Mouse (Mus musculus) limb, embryonic 11.5 days (tissue): ENCODE data around the gene Cxcl3. TPM values are rescaled to one million over a fixed set of nuclear protein-coding genes. Genes with fewer than 3 reads are reported as not detected.
A peak's percentile ranks its signal among the peaks of the same experiment; 100 is the strongest.

Experiments used
- ATAC-seq: fragments of 200-750 bp; cut with Nextera tagmentation; 2 replicates; pipeline ENCODE4 v1.8.0; 2017; ENCODE audit warnings: low read depth; ENCODE audit not compliant: insufficient number of reproducible peaks, low FRiP score, low TSS enrichment
- DNase-seq: peaks from one replicate; pipeline ENCODE4 v3.0.0-alpha.2; 2015; ENCODE audit warnings: low spot score
- H3K27ac ChIP-seq: fragments of 300-500 bp; sonication (generic); replicated peaks from 2 replicates; pipeline ENCODE4 v1.5.1; 2014; ENCODE audit warnings: low read depth, mild to moderate bottlenecking, low read length
- H3K27me3 ChIP-seq: fragments of 300-500 bp; sonication (generic); 2 replicates; pipeline ENCODE4 v1.6.1; 2014; ENCODE audit warnings: mild to moderate bottlenecking, low read length, mixed read lengths; ENCODE audit not compliant: control insufficient read depth, insufficient read depth
- H3K36me3 ChIP-seq: fragments of 300-500 bp; sonication (generic); 2 replicates; pipeline ENCODE4 v1.6.1; 2014; ENCODE audit warnings: mild to moderate bottlenecking, low read length, moderate library complexity, mixed read lengths; ENCODE audit not compliant: control insufficient read depth, insufficient read depth
- H3K4me1 ChIP-seq: fragments of 300-500 bp; sonication (generic); 2 replicates; pipeline ENCODE4 v1.6.1; 2014; ENCODE audit warnings: low read length, mixed read lengths; ENCODE audit not compliant: control insufficient read depth, insufficient read depth
- H3K4me2 ChIP-seq: fragments of 300-500 bp; sonication (generic); 2 replicates; pipeline ENCODE4 v1.6.1; 2014; ENCODE audit warnings: low read depth, mild to moderate bottlenecking, moderate library complexity; ENCODE audit not compliant: severe bottlenecking
- H3K4me3 ChIP-seq: fragments of 300-500 bp; sonication (generic); 2 replicates; pipeline ENCODE4 v1.5.1; 2014; ENCODE audit warnings: low read depth, low read length
- H3K9ac ChIP-seq: fragments of 300-500 bp; sonication (generic); 2 replicates; pipeline ENCODE4 v1.6.1; 2014; ENCODE audit warnings: mild to moderate bottlenecking, low read length
- H3K9me3 ChIP-seq: fragments of 300-500 bp; sonication (generic); 2 replicates; pipeline ENCODE4 v1.6.1; 2016; ENCODE audit warnings: low read length; ENCODE audit not compliant: control insufficient read depth
- WGBS: fragments of 180-500 bp; shearing (Covaris S2); extraction: QIAGEN DNeasy Blood & Tissue Kit; methylation state at CpG from one replicate; pipeline ENCODE4 v1.1.7; 2014; 5-methylcytosine and 5-hydroxymethylcytosine counted together
- polyA plus RNA-seq: library from polyadenylated mRNA; unstranded; fragments of >200 nt; fragmentation: Nextera tagmentation; extraction: Ambion mirVana; gene quantifications from 2 replicates; pipeline ENCODE4 v1.2.1, GENCODE M21; 2014

Gene Cxcl3
- 0.29 TPM in 1 of 2 replicates, not detected in the other for polyA plus RNA-seq

DNA sequence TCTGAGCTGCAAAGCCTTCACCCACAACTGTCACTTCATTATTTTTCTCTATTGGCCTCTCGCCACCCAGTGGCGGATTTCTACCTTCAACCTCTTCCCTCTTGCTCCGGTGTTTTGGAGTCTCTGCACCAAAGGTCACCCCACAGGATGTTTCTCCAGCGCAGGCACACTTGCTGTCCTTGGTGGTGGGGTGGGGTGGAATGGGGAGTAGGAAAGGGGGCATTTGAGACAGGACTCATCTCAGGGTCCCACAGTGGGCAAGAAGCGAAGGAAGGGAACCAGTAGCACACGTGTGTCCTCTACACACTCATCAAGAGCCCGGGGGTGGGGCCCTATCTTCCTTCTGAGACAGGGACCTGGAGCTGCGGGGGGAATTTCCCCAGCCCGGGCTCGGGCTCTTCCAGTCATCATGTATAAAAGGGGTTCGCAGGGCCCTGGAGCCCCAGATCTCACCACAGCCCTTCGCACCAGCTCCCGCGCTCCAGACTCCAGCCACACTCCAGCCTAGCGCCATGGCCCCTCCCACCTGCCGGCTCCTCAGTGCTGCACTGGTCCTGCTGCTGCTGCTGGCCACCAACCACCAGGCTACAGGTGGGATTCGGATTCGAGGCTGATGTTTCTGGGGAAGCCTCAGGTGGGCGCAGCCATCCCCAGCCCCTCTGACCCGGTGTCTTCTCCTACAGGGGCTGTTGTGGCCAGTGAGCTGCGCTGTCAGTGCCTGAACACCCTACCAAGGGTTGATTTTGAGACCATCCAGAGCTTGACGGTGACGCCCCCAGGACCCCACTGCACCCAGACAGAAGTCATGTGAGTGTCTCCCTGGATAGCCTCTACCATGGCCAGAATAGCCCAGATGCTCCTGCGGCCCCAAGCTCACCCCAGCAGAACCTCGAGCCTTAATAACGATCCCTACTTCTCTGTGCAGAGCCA is at the start of gene Cxcl3:
Cxcl3 (plus strand) TSS at position 445 of the 930 bp plus-strand sequence.
- no peaks in the 10 kb centered on the region for H3K36me3 ChIP-seq
- 18% methylated on average over 24 of the region's 26 CpGs for WGBS

DNA sequence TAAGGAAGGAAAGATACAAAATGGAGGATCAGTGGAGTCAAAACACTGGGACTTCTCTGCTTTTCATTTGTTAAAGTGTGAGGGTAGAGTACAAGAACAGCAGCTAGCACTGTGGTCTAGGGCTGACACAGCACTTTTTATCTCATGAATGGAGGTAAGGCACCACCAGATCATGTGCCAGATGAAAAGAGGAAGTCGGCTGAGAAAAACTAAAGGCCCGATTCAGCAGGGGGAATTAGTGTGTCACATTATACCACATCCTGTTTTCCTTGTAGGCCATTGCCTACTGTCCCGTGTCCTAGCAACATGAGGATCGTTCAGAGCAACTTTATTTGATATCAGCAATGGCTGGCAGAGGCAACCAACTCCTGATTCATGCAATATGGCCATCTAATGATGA is 43.9 kb upstream of the Cxcl3 start:
- no peak overlapping the region for H3K4me3 ChIP-seq
- no peaks in the 10 kb centered on the region for H3K36me3 ChIP-seq
- H3K4me2 ChIP-seq = no peak overlapping the region
- H3K4me1 ChIP-seq = no peaks in the 10 kb centered on the region
- DNase-seq (no peak), ATAC-seq (no peak)
- H3K27ac ChIP-seq = no peak overlapping the region
- no peak overlapping the region for H3K9ac ChIP-seq
- H3K9me3 ChIP-seq = no peaks in the 10 kb centered on the region
- H3K27me3 ChIP-seq = no peaks in the 10 kb centered on the region
- WGBS = 80% methylated on average over 4 of the region's 4 CpGs

More for the DNA sequence above, at the start of gene Cxcl3:
- peak; percentile 69 for ATAC-seq
- H3K9ac ChIP-seq = 0 out of 2 replicates have a peak within 1 kb of the TSS, but pooled peaks have one; percentile 35
- H3K4me3 ChIP-seq = peak within 1 kb of the TSS; percentile 24; the same call in 1 of the 2 replicates
- peak; percentile 67 for DNase-seq
- no peaks in the 10 kb centered on the region for H3K9me3 ChIP-seq
- H3K4me2 ChIP-seq = peak within 1 kb of the TSS; percentile 79
- peaks cover 8% of the 10 kb centered on the region for H3K4me1 ChIP-seq
- H3K27ac ChIP-seq = no peak within 1 kb of the TSS
- no peaks in the 10 kb centered on the region for H3K27me3 ChIP-seq

DNA sequence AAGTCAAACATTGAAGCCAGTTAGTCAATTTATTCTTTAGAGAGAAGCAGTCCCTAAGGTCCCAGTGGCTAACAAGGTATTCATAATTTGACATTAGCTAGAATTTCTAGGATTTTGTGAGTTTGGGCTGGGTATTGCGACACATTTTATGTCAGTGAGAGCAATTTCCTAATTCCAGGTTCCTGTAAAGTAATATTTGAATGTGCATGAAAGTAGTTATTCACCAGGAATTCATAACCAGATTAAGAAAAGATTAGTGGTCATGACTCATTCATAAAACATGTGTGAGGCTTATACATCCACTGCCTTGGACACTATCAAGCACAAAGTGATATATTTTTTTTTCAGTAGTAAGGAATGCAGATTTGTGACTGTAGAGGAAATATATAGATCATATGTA is 32.0 kb upstream of the Cxcl3 start:
- no peak for ATAC-seq
- Histone ChIP-seq H3K36me3 (no peaks in the 10 kb centered on the region), H3K4me3 (no peak overlapping the region), H3K9me3 (no peaks in the 10 kb centered on the region), H3K4me2 (no peak overlapping the region), H3K9ac (no peak overlapping the region), H3K4me1 (peaks cover 9% of the 10 kb centered on the region), H3K27ac (no peak overlapping the region), H3K27me3 (no peaks in the 10 kb centered on the region)
- no peak for DNase-seq
- WGBS = 94% methylated on average over 1 of the region's 1 CpGs

DNA sequence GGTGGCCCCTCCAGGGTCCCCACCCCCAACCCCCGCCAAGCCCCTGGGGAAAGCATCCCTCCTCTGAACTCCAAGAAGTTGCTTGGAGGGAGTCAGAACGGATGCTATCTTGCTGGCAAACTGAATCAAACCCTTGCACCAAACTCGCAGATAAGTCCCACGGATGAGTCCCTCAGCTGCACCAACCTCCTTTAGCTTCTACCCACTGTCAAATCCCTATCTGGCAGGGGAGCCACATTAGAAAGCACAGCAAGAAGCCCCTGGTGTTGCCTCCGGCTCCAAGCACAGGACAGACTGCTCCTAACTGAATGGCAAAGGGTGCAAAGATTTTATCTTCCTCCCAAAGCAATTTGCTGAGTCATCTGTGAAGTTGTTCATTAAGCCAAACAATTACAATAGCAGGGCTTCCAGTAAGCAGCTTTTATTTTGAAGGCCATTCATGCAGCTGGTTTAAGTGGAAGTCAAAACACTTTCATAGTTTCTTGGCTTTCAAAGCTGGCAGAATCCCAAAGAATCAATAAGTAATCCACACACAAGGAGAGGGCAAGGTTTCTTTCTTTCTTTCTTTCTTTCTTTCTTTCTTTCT is 27.8 kb upstream of the Cxcl3 start:
- Histone ChIP-seq H3K4me1 (peaks cover 12% of the 10 kb centered on the region), H3K36me3 (no peaks in the 10 kb centered on the region), H3K9ac (no peak overlapping the region), H3K4me3 (no peak overlapping the region), H3K9me3 (no peaks in the 10 kb centered on the region), H3K27me3 (peaks cover 4% of the 10 kb centered on the region), H3K4me2 (no peak overlapping the region), H3K27ac (no peak overlapping the region)
- 47% methylated on average over 5 of the region's 5 CpGs for WGBS
- ATAC-seq = no peak
- DNase-seq = no peak

DNA sequence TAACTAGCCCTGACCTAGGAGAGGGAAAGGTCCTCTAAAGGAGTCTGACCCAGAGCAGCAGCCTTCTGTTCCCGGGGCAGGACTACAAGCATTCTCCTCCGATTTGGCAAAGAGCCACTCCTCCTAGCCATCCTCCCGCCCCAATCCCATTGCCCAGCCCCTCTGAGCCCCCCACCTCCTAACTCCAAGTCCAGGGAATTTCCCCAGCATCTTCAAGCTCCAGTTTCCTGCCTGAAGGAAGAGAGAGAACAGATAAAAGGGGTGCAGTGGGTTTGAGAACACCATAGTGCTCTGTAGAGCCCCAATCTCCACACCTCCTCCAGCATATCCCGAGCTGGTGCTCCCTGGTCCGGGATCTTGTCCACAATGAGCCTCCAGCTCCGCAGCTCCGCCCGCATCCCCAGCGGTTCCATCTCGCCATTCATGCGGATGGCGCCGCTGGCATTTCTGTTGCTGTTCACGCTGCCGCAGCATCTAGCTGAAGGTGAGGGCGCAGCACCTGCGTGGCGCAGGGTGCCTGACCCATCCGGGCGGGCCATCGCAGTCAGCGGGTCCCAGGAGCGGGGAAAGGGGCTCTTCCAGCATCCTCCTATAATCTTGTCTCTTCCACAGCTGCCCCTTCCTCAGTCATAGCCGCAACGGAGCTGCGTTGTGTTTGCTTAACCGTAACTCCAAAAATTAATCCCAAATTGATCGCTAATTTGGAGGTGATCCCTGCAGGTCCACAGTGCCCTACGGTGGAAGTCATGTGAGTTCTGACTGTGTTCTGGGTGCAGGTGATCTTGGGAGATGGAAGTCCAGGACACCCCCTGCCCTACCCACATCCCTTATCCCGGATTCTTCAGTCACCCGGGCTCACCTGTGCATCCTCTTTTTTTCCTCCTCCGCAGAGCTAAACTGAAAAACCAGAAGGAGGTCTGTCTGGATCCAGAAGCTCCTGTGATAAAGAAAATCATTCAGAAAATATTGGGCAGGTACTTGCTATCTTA is 26.5 kb upstream of the Cxcl3 start, which contains the start of gene Cxcl5:
Cxcl5 (plus strand) TSS at position 284 of the 989 bp plus-strand sequence.
- no peak within 1 kb of the TSS for H3K27ac ChIP-seq
- ATAC-seq (no peak), DNase-seq (peak; percentile 42)
- no peaks in the 10 kb centered on the region for H3K9me3 ChIP-seq
- H3K36me3 ChIP-seq = no peaks in the 10 kb centered on the region
- H3K27me3 ChIP-seq = peaks cover 4% of the 10 kb centered on the region
- H3K4me1 ChIP-seq = peaks cover 12% of the 10 kb centered on the region
- H3K4me2 ChIP-seq = peak within 1 kb of the TSS; percentile 63
- H3K9ac ChIP-seq = no peak within 1 kb of the TSS
- WGBS = 7% methylated on average over 32 of the region's 32 CpGs
- H3K4me3 ChIP-seq = peak within 1 kb of the TSS; percentile 29

DNA sequence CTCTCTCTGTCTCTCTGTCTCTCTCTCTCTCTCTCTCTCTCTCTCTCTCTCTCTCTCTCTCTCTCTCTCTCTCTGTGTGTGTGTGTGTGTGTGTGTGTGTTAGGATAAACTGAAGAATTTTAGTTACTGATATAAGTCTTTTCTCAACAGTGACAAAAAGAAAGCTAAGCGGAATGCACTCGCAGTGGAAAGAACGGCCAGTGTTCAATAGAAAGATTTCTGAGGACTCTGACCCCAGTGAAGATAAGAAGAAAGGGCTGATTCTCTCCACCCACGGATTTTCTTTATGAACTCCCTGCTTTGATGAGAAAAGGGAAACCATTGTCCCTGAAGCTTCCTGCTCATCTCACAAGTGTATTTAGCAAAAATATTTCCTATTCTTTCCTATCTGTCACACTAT is 25.6 kb upstream of the Cxcl3 start:
- DNase-seq = no peak
- no peak overlapping the region for H3K9ac ChIP-seq
- ATAC-seq = no peak
- peaks cover 4% of the 10 kb centered on the region for H3K27me3 ChIP-seq
- no peak overlapping the region for H3K27ac ChIP-seq
- no peak overlapping the region for H3K4me3 ChIP-seq
- H3K36me3 ChIP-seq = no peaks in the 10 kb centered on the region
- H3K4me2 ChIP-seq = no peak overlapping the region
- 83% methylated on average over 4 of the region's 4 CpGs for WGBS
- no peaks in the 10 kb centered on the region for H3K9me3 ChIP-seq
- peaks cover 12% of the 10 kb centered on the region for H3K4me1 ChIP-seq

DNA sequence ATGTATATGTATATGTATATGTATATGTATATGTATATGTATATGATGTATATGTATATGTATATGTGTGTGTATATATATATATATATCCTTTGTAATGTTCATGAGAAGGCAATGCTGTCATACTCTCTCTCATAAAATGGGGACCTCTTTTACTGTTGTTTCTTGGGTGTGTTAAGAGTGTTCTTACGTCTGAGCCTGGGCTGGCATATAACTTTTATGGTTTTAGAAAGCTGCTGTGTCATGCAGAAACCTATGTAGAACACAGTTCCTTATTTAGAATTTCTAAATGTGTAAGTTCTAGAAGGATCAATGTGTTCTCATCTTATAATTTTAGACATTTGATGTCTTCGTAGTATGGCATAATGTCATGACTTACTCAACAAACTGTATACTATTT is 25.1 kb upstream of the Cxcl3 start:
- H3K4me3 ChIP-seq = no peak overlapping the region
- H3K36me3 ChIP-seq = no peaks in the 10 kb centered on the region
- ATAC-seq (no peak), DNase-seq (no peak)
- peaks cover 12% of the 10 kb centered on the region for H3K4me1 ChIP-seq
- WGBS = 89% methylated on average over 2 of the region's 2 CpGs
- H3K27ac ChIP-seq = no peak overlapping the region
- no peaks in the 10 kb centered on the region for H3K9me3 ChIP-seq
- H3K9ac ChIP-seq = no peak overlapping the region
- no peak overlapping the region for H3K4me2 ChIP-seq
- peaks cover 4% of the 10 kb centered on the region for H3K27me3 ChIP-seq

DNA sequence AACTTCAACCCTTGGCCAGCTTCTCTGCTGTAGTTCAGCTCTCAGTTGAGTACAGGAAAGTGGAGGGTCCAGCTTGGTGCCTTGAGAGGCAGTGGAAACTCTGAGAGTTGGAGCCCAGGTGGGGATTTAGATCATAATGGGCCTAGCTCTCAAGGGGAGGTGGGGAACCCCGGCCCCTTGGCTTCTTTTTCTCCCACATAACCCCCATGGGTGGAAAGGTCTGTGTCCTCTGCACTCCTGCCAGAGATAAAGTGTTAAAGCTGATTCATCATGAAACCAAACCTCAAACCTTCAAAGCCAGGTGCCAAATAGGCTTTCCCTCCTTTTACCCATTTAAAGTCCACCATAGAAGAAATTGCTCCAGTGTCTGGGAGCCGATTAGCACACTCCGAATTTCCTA is 24.1 kb upstream of the Cxcl3 start:
- peaks cover 12% of the 10 kb centered on the region for H3K4me1 ChIP-seq
- WGBS = 86% methylated on average over 3 of the region's 3 CpGs
- no peaks in the 10 kb centered on the region for H3K9me3 ChIP-seq
- no peaks in the 10 kb centered on the region for H3K36me3 ChIP-seq
- DNase-seq (no peak), ATAC-seq (no peak)
- H3K4me2 ChIP-seq = no peak overlapping the region
- no peak overlapping the region for H3K27ac ChIP-seq
- H3K9ac ChIP-seq = no peak overlapping the region
- H3K27me3 ChIP-seq = peaks cover 4% of the 10 kb centered on the region
- no peak overlapping the region for H3K4me3 ChIP-seq
